Mouse (Mus musculus) neural tube, embryonic 14.5 days (tissue): ENCODE measurements around the gene Tacstd2. TPM values are rescaled to one million over a fixed set of nuclear protein-coding genes. Genes with fewer than 3 reads are reported as not detected.
A peak's percentile ranks its signal among the peaks of the same experiment; 100 is the strongest.
"Not testable (repeated sequence)": the region's sequence is repeated elsewhere in the genome, so short reads cannot be mapped to it uniquely, and the experiment has no call there.

Experiments
- ATAC-seq: fragments of 200-750 bp; cut with Nextera tagmentation; 2 replicates; pipeline ENCODE4 v1.8.0; 2017; ENCODE audit warnings: low read depth, mild to moderate bottlenecking, moderate TSS enrichment, moderate library complexity
- H3K27ac ChIP-seq: fragments of 300-500 bp; sonication (generic); 2 replicates; pipeline ENCODE4 v1.5.1; 2014; ENCODE audit warnings: low read depth, mild to moderate bottlenecking, control low read depth, low read length, moderate library complexity, mixed read lengths
- H3K27me3 ChIP-seq: fragments of 300-500 bp; sonication (generic); 2 replicates; pipeline ENCODE4 v1.6.1; 2014; ENCODE audit warnings: low read length; ENCODE audit not compliant: control insufficient read depth, insufficient read depth
- H3K36me3 ChIP-seq: fragments of 300-500 bp; sonication (generic); 2 replicates; pipeline ENCODE4 v1.6.1; 2014; ENCODE audit warnings: low read length, mixed read lengths; ENCODE audit not compliant: control insufficient read depth, insufficient read depth
- H3K4me1 ChIP-seq: fragments of 300-500 bp; sonication (generic); 2 replicates; pipeline ENCODE4 v1.6.1; 2014; ENCODE audit warnings: low read length; ENCODE audit not compliant: control insufficient read depth, insufficient read depth
- H3K4me2 ChIP-seq: fragments of 300-500 bp; sonication (generic); 2 replicates; pipeline ENCODE4 v1.6.1; 2014; ENCODE audit warnings: mild to moderate bottlenecking, low read depth, low read length, control low read depth
- H3K4me3 ChIP-seq: fragments of 300-500 bp; sonication (generic); 2 replicates; pipeline ENCODE4 v1.5.1; 2014; ENCODE audit warnings: low read depth, low read length, control low read depth, mixed read lengths
- H3K9ac ChIP-seq: fragments of 300-500 bp; sonication (generic); replicated peaks from 2 replicates; pipeline ENCODE4 v1.6.1; 2014; ENCODE audit warnings: low read depth, mild to moderate bottlenecking, control low read depth, low read length, mixed read lengths
- H3K9me3 ChIP-seq: fragments of 300-500 bp; sonication (generic); 2 replicates; pipeline ENCODE4 v1.6.1; 2016; ENCODE audit warnings: low read length; ENCODE audit not compliant: control insufficient read depth
- WGBS: fragments of 180-500 bp; shearing (Covaris S2); extraction: QIAGEN DNeasy Blood & Tissue Kit; methylation state at CpG from one replicate; pipeline ENCODE4 v1.1.7; 2014; 5-methylcytosine and 5-hydroxymethylcytosine counted together
- polyA plus RNA-seq: library from polyadenylated mRNA; unstranded; fragments of >200 nt; fragmentation: Nextera tagmentation; extraction: Ambion mirVana; gene quantifications from 2 replicates; pipeline ENCODE4 v1.2.1, GENCODE M21; 2014

The Tacstd2 gene
- polyA plus RNA-seq, 1 experiment from 2014 or later, result 0.64 TPM

DNA sequence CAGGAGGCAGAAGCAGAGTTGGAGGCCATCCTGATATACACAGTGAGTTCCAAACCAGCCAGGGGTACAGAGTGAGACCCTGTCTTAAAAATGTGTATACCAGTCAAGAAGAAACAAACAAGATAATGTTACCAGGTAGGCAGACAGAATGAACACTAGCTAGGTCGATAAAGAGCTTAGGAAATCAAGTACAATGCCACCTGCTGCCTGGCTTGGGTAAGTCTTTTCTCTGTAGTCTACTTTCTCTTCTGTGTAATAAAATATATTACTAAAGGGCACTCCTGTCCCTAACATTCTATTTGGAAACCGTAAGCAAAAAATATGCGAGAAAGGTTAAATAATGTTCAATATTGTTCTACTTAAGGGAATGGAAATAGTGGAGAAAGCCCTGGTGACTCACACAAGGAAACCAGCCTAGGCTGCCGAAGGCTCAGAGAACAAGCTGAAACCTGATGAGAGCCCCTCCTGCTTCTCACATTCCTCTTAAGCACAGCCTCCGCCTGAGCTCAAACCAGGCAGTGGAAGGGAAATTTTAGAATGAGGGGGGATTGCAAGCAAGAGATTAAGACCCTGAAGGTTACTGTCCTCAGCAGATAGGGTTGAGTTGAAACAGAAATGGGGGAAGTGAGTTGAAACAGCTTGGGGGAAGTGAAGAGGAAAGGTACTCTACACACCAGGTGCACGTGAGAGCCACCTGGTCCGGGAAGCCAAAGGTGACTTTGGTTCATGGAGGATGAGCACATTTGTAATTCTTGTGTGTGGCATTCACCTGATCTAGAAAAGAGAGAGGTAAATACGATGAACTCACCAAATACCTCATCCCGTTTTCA, 4.4 kb downstream of the Tacstd2 start:
- Histone ChIP-seq H3K9ac (no peak overlapping the region), H3K9me3 (no peaks in the 10 kb centered on the region), H3K27me3 (peaks cover 40% of the 10 kb centered on the region), H3K4me2 (no peak overlapping the region), H3K4me1 (0 out of 2 replicates have a peak, but pooled peaks cover 3% of the 10 kb centered on the region), H3K4me3 (no peak overlapping the region), H3K27ac (no peak overlapping the region), H3K36me3 (no peaks in the 10 kb centered on the region)
- no peak for ATAC-seq
- WGBS, result 70% methylated on average over 9 of the region's 9 CpGs

DNA sequence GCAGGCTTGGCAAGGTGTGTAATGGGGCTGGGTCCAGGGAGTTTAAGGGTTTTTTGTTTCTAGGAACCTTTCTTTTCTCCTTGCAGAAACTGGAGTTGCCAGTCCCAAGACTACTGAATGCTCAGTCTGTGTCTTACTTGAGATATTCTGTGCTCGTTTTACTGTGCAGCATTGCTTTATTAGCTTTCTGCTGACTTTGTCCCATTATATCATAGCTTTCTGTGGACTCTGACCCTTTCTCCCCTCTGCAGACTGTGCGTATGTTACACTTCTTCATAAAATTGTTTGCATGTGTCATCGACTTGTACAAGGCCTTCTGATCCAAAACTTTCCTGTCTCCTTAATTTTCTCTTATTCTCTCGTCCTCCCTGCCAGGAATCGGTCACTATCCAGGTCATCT, 9.2 kb downstream of the Tacstd2 start:
- Histone ChIP-seq H3K27ac (no peak overlapping the region), H3K9me3 (no peaks in the 10 kb centered on the region), H3K36me3 (no peaks in the 10 kb centered on the region), H3K27me3 (no peaks in the 10 kb centered on the region), H3K4me2 (no peak overlapping the region), H3K4me1 (no peaks in the 10 kb centered on the region), H3K4me3 (no peak overlapping the region), H3K9ac (no peak overlapping the region)
- ATAC-seq, result no peak
- 92% methylated on average over 5 of the region's 5 CpGs for WGBS

DNA sequence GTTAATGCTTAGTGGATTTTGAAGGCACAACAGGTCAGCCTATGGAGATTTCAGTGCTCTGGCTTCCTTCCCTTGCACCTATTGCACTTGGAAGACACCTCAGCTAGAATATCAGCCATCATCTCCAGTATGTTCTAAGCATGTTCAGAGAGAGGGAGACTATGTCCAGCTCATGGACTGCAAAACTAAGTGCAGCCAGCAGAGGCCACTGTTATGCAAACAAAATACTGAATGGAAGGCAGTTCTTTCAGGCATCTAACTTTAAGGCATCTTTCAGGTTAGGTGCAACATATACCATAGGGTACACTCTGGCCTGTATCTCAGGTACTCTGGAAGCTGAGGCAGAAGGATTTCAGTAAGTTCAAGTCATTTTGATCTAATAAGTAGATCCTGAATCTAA, 24.8 kb downstream of the Tacstd2 start:
- H3K4me3 ChIP-seq, result no peak overlapping the region
- H3K9ac ChIP-seq, result no peak overlapping the region
- H3K27ac ChIP-seq, result no peak overlapping the region
- no peaks in the 10 kb centered on the region for H3K36me3 ChIP-seq
- ATAC-seq, result 0 out of 2 replicates have a peak, but pooled peaks have one; percentile 44
- H3K4me1 ChIP-seq, result no peaks in the 10 kb centered on the region
- H3K27me3 ChIP-seq, result no peaks in the 10 kb centered on the region
- H3K4me2 ChIP-seq, result no peak overlapping the region
- no peaks in the 10 kb centered on the region for H3K9me3 ChIP-seq

DNA sequence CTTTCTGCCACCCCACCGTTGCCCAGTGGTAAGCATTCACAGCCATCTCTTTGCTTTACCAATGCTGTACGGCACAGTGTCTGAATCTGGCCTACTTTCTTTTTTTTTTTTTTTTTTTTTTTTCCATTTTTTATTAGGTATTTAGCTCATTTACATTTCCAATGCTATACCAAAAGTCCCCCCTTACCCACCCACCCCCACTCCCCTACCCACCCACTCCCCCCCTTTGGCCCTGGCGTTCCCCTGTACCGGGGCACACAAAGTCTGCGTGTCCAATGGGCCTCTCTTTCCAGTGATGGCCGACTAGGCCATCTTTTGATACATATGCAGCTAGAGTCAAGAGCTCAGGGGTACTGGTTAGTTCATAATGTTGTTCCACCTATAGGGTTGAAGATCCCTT, 33.7 kb downstream of the Tacstd2 start:
- not testable (repeated sequence) for H3K27me3 ChIP-seq, H3K4me1 ChIP-seq, H3K4me3 ChIP-seq, H3K9me3 ChIP-seq, H3K36me3 ChIP-seq, H3K4me2 ChIP-seq, H3K9ac ChIP-seq, H3K27ac ChIP-seq
- WGBS, result 89% methylated on average over 2 of the region's 6 CpGs
- ATAC-seq, result peak; percentile 66; the same call in 1 of the 2 replicates

DNA sequence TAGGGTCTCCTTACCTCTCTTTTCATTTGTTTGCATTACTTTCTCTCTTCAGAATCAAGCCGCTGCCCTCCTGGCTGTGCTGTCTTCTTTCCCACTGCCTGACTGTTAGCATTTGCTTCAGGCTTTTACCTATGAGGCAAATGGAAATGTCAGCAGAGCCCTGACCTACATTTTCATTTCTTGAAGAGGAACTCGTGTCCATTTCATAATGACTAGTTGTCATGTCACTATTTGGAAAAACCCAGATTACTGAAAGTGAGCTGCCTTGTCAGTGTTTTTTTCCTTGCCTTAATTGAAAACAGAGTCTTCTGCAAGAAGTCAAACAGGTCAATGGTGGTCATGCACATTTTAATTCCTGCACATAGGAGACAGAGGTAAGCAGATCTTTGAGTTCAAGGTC, 43.8 kb downstream of the Tacstd2 start, which contains the start of gene Il23r:
Gene Il23r, minus strand, starts transcription at position 101 of the 400 bp plus-strand sequence.
- H3K36me3 ChIP-seq, result no peaks in the 10 kb centered on the region
- no peak within 1 kb of the TSS for H3K9ac ChIP-seq
- H3K4me1 ChIP-seq, result no peaks in the 10 kb centered on the region
- no peak within 1 kb of the TSS for H3K4me2 ChIP-seq
- H3K9me3 ChIP-seq, result no peaks in the 10 kb centered on the region
- no peaks in the 10 kb centered on the region for H3K27me3 ChIP-seq
- 88% methylated on average over 2 of the region's 2 CpGs for WGBS
- H3K27ac ChIP-seq, result no peak within 1 kb of the TSS
- no peak within 1 kb of the TSS for H3K4me3 ChIP-seq
- no peak for ATAC-seq

Other genes with a start within 250 kb of the Tacstd2 start
- 0.09 and 0.11 TPM in 2 replicates for gene Il12rb2, start 159.6 kb downstream of the Tacstd2 start, polyA plus RNA-seq
- gene Il23r, start 43.9 kb downstream of the Tacstd2 start, polyA plus RNA-seq, result not detected in 2 replicates